Mouse (Mus musculus): ENCODE data around the gene Cav3. TPM values are rescaled to one million over a fixed set of nuclear protein-coding genes. Genes with fewer than 3 reads are reported as not detected.

Gene Cav3
- polyA plus RNA-seq (2015; fragmentation: Nextera tagmentation; extraction: Ambion mirVana), result 3.5 and 3.8 TPM in 2 replicates

- ATAC-seq (ENCODE audit: borderline replicate concordance, extremely low read depth, low FRiP score, low TSS enrichment), result peak; percentile 83
- no peak within 1 kb of the TSS for H3K4me3 ChIP-seq
- H3K27ac ChIP-seq, result no peak within 1 kb of the TSS
- peaks cover 5% of the 10 kb centered on the region for H3K4me1 ChIP-seq
- no peaks in the 10 kb centered on the region for H3K27me3 ChIP-seq
- no peaks in the 10 kb centered on the region for H3K9me3 ChIP-seq
- WGBS, result 32% methylated on average over 12 of the region's 12 CpGs
- no peaks in the 10 kb centered on the region for H3K36me3 ChIP-seq
- 0 out of 2 replicates have a peak within 1 kb of the TSS, but pooled peaks have one; percentile 14 for H3K4me2 ChIP-seq
- no peak within 1 kb of the TSS for H3K9ac ChIP-seq
Observed at GRCm38 (mm10) chr6:112459341-112459749, at the start of gene Cav3. TSS of gene Cav3 (plus strand) at chr6:112459505.

GRCm38 (mm10) chr6:112419333-112419732 lies 40.0 kb upstream of the Cav3 start:
- Histone ChIP-seq H3K36me3 (no peaks in the 10 kb centered on the region), H3K4me3 (no peak overlapping the region), H3K9me3 (no peaks in the 10 kb centered on the region), H3K27me3 (no peaks in the 10 kb centered on the region), H3K27ac (no peak overlapping the region), H3K4me2 (no peak overlapping the region), H3K4me1 (0 out of 2 replicates have a peak, but pooled peaks cover 3% of the 10 kb centered on the region), H3K9ac (no peak overlapping the region)
- no peak for ATAC-seq (ENCODE audit: borderline replicate concordance, extremely low read depth, low FRiP score, low TSS enrichment)
- WGBS, result 50% methylated on average over 9 of the region's 9 CpGs

- Histone ChIP-seq H3K9me3 (no peaks in the 10 kb centered on the region), H3K36me3 (no peaks in the 10 kb centered on the region), H3K4me2 (no peak overlapping the region), H3K4me1 (peaks cover 13% of the 10 kb centered on the region; the same call in 1 of the 2 replicates), H3K27ac (no peak overlapping the region), H3K27me3 (no peaks in the 10 kb centered on the region), H3K4me3 (no peak overlapping the region), H3K9ac (no peak overlapping the region)
- ATAC-seq (ENCODE audit: borderline replicate concordance, extremely low read depth, low FRiP score, low TSS enrichment), result no peak
- WGBS, result 92% methylated on average over 1 of the region's 1 CpGs
Observed at GRCm38 (mm10) chr6:112420883-112421282, 38.4 kb upstream of the Cav3 start.

- ATAC-seq (ENCODE audit: borderline replicate concordance, extremely low read depth, low FRiP score, low TSS enrichment), result peak; percentile 88
- Histone ChIP-seq H3K4me3 (no peak overlapping the region), H3K4me2 (no peak overlapping the region), H3K36me3 (no peaks in the 10 kb centered on the region), H3K9ac (no peak overlapping the region), H3K4me1 (peaks cover 13% of the 10 kb centered on the region; the same call in 1 of the 2 replicates), H3K27me3 (no peaks in the 10 kb centered on the region), H3K27ac (peak overlapping the region; percentile 57; the same call in 1 of the 2 replicates), H3K9me3 (no peaks in the 10 kb centered on the region)
- whole genome bisulfite sequencing, result 40% methylated on average over 8 of the region's 8 CpGs
Observed at GRCm38 (mm10) chr6:112423746-112424501, 35.4 kb upstream of the Cav3 start.

GRCm38 (mm10) chr6:112426018-112426732 lies 33.1 kb upstream of the Cav3 start:
- Histone ChIP-seq H3K4me3 (no peak overlapping the region), H3K9me3 (no peaks in the 10 kb centered on the region)

GRCm38 (mm10) chr6:112445675-112446074 lies 13.6 kb upstream of the Cav3 start:
- no peak overlapping the region for H3K27ac ChIP-seq
- no peaks in the 10 kb centered on the region for H3K9me3 ChIP-seq
- no peaks in the 10 kb centered on the region for H3K36me3 ChIP-seq
- no peaks in the 10 kb centered on the region for H3K27me3 ChIP-seq
- H3K9ac ChIP-seq, result no peak overlapping the region
- no peak overlapping the region for H3K4me2 ChIP-seq
- no peak overlapping the region for H3K4me3 ChIP-seq
- H3K4me1 ChIP-seq, result no peaks in the 10 kb centered on the region
- no peak for ATAC-seq (ENCODE audit: borderline replicate concordance, extremely low read depth, low FRiP score, low TSS enrichment)
- WGBS, result 76% methylated on average over 3 of the region's 3 CpGs

More at GRCm38 (mm10) chr6:112426018-112426732, 33.1 kb upstream of the Cav3 start:
- no peak overlapping the region for H3K9ac ChIP-seq
- H3K27ac ChIP-seq, result no peak overlapping the region
- H3K36me3 ChIP-seq, result no peaks in the 10 kb centered on the region
- no peaks in the 10 kb centered on the region for H3K27me3 ChIP-seq
- H3K4me2 ChIP-seq, result no peak overlapping the region
- peak; percentile 63 for ATAC-seq (ENCODE audit: borderline replicate concordance, extremely low read depth, low FRiP score, low TSS enrichment)
- 35% methylated on average over 6 of the region's 6 CpGs for WGBS
- H3K4me1 ChIP-seq, result peaks cover 13% of the 10 kb centered on the region; the same call in 1 of the 2 replicates

- Histone ChIP-seq H3K9me3 (no peaks in the 10 kb centered on the region), H3K27me3 (no peaks in the 10 kb centered on the region), H3K9ac (no peak overlapping the region), H3K36me3 (no peaks in the 10 kb centered on the region), H3K4me2 (no peak overlapping the region), H3K4me1 (peaks cover 5% of the 10 kb centered on the region), H3K4me3 (no peak overlapping the region), H3K27ac (no peak overlapping the region)
- ATAC-seq (ENCODE audit: borderline replicate concordance, extremely low read depth, low FRiP score, low TSS enrichment), result no peak
- WGBS, result 90% methylated on average over 5 of the region's 5 CpGs
Observed at GRCm38 (mm10) chr6:112461459-112461858, 2.2 kb downstream of the Cav3 start.

- H3K4me3 ChIP-seq, result no peak overlapping the region
- 77% methylated on average over 6 of the region's 6 CpGs for WGBS
- no peaks in the 10 kb centered on the region for H3K9me3 ChIP-seq
- H3K9ac ChIP-seq, result no peak overlapping the region
- no peaks in the 10 kb centered on the region for H3K36me3 ChIP-seq
- ATAC-seq (ENCODE audit: borderline replicate concordance, extremely low read depth, low FRiP score, low TSS enrichment), result no peak
- peaks cover 5% of the 10 kb centered on the region for H3K4me1 ChIP-seq
- H3K27ac ChIP-seq, result no peak overlapping the region
- H3K4me2 ChIP-seq, result no peak overlapping the region
- no peaks in the 10 kb centered on the region for H3K27me3 ChIP-seq
Observed at GRCm38 (mm10) chr6:112463331-112463730, 4.0 kb downstream of the Cav3 start.

GRCm38 (mm10) chr6:112465441-112465840 lies 6.1 kb downstream of the Cav3 start:
- no peaks in the 10 kb centered on the region for H3K27me3 ChIP-seq
- H3K36me3 ChIP-seq, result no peaks in the 10 kb centered on the region
- no peak overlapping the region for H3K27ac ChIP-seq
- H3K9me3 ChIP-seq, result no peaks in the 10 kb centered on the region
- no peak overlapping the region for H3K4me3 ChIP-seq
- no peak overlapping the region for H3K9ac ChIP-seq
- H3K4me1 ChIP-seq, result no peaks in the 10 kb centered on the region; the same call in 1 of the 2 replicates
- no peak overlapping the region for H3K4me2 ChIP-seq
- 66% methylated on average over 3 of the region's 3 CpGs for WGBS
- no peak for ATAC-seq (ENCODE audit: borderline replicate concordance, extremely low read depth, low FRiP score, low TSS enrichment)

GRCm38 (mm10) chr6:112466001-112466400 lies 6.7 kb downstream of the Cav3 start:
- no peak overlapping the region for H3K27ac ChIP-seq
- no peak overlapping the region for H3K4me2 ChIP-seq
- H3K4me3 ChIP-seq, result no peak overlapping the region
- ATAC-seq (ENCODE audit: borderline replicate concordance, extremely low read depth, low FRiP score, low TSS enrichment), result no peak
- H3K9ac ChIP-seq, result no peak overlapping the region
- H3K4me1 ChIP-seq, result no peaks in the 10 kb centered on the region; the same call in 1 of the 2 replicates
- no peaks in the 10 kb centered on the region for H3K9me3 ChIP-seq
- H3K36me3 ChIP-seq, result no peaks in the 10 kb centered on the region
- H3K27me3 ChIP-seq, result no peaks in the 10 kb centered on the region

- ATAC-seq (ENCODE audit: borderline replicate concordance, extremely low read depth, low FRiP score, low TSS enrichment), result no peak
- Histone ChIP-seq H3K27me3 (no peaks in the 10 kb centered on the region), H3K36me3 (no peaks in the 10 kb centered on the region), H3K4me3 (no peak overlapping the region), H3K4me2 (no peak overlapping the region), H3K9me3 (no peaks in the 10 kb centered on the region), H3K27ac (no peak overlapping the region), H3K9ac (no peak overlapping the region), H3K4me1 (no peaks in the 10 kb centered on the region)
- WGBS, result 71% methylated on average over 4 of the region's 4 CpGs
Observed at GRCm38 (mm10) chr6:112471644-112472043, 12.3 kb downstream of the Cav3 start.

GRCm38 (mm10) chr6:112479861-112480260 lies 20.6 kb downstream of the Cav3 start:
- 37% methylated on average over 13 of the region's 13 CpGs for WGBS
- Histone ChIP-seq H3K4me1 (no peaks in the 10 kb centered on the region), H3K36me3 (no peaks in the 10 kb centered on the region), H3K9ac (no peak overlapping the region), H3K27me3 (peaks cover 16% of the 10 kb centered on the region; the same call in 1 of the 2 replicates), H3K9me3 (no peaks in the 10 kb centered on the region), H3K4me2 (0 out of 2 replicates have a peak overlapping the region, but pooled peaks have one; percentile 18), H3K4me3 (no peak overlapping the region), H3K27ac (no peak overlapping the region)
- ATAC-seq (ENCODE audit: borderline replicate concordance, extremely low read depth, low FRiP score, low TSS enrichment), result no peak

All from lung, embryonic 15.5 days (tissue).